Mouse (Mus musculus) intestine, embryonic 16.5 days (tissue): Measurements from ENCODE around the gene Rab7. TPM values are rescaled to one million over a fixed set of nuclear protein-coding genes. Genes with fewer than 3 reads are reported as not detected.
"Not testable (repeated sequence)": the region's sequence is repeated elsewhere in the genome, so short reads cannot be mapped to it uniquely, and the experiment has no call there.

Experiments
- ATAC-seq: fragments of 200-750 bp; cut with Nextera tagmentation; 2 replicates; pipeline ENCODE4 v1.8.0; 2017; ENCODE audit warnings: moderate TSS enrichment, moderate library complexity
- H3K27ac ChIP-seq: fragments of 300-500 bp; sonication (generic); 2 replicates; pipeline ENCODE4 v1.5.1; 2014; ENCODE audit warnings: mild to moderate bottlenecking, low read length
- H3K27me3 ChIP-seq: fragments of 300-500 bp; sonication (generic); replicated peaks from 2 replicates; pipeline ENCODE4 v1.6.1; 2014; ENCODE audit warnings: low read length, control low read depth, mixed read lengths; ENCODE audit not compliant: control insufficient read depth, insufficient read depth
- H3K36me3 ChIP-seq: fragments of 300-500 bp; sonication (generic); 2 replicates; pipeline ENCODE4 v1.6.1; 2014; ENCODE audit warnings: low read length, control low read depth; ENCODE audit not compliant: control insufficient read depth, insufficient read depth
- H3K4me1 ChIP-seq: fragments of 300-500 bp; sonication (generic); 2 replicates; pipeline ENCODE4 v1.6.1; 2014; ENCODE audit warnings: low read length, control low read depth, mixed read lengths; ENCODE audit not compliant: control insufficient read depth, insufficient read depth
- H3K4me2 ChIP-seq: fragments of 300-500 bp; sonication (generic); 2 replicates; pipeline ENCODE4 v1.6.1; 2014; ENCODE audit warnings: low read depth, low read length, control low read depth
- H3K4me3 ChIP-seq: fragments of 300-500 bp; sonication (generic); 2 replicates; pipeline ENCODE4 v1.5.1; 2014; ENCODE audit warnings: mild to moderate bottlenecking, low read length
- H3K9ac ChIP-seq: fragments of 300-500 bp; sonication (generic); 2 replicates; pipeline ENCODE4 v1.6.1; 2014; ENCODE audit warnings: low read depth, low read length
- H3K9me3 ChIP-seq: fragments of 300-500 bp; sonication (generic); 2 replicates; pipeline ENCODE4 v1.6.1; 2016; ENCODE audit warnings: low read length, control low read depth; ENCODE audit not compliant: control insufficient read depth
- WGBS: fragments of 180-500 bp; shearing (Covaris S2); extraction: QIAGEN DNeasy Blood & Tissue Kit; methylation state at CpG from one replicate; pipeline ENCODE4 v1.1.7; 2014; 5-methylcytosine and 5-hydroxymethylcytosine counted together
- microRNA-seq: library from miRNA; unstranded; fragments of <30 nt; microRNA quantifications from one replicate; pipeline ENCODE4, GENCODE M21; 2016
- polyA plus RNA-seq: library from polyadenylated mRNA; unstranded; fragments of >200 nt; fragmentation: Nextera tagmentation; extraction: Ambion mirVana; gene quantifications from 2 replicates; pipeline ENCODE4 v1.2.1, GENCODE M21; 2015

Gene Rab7
- polyA plus RNA-seq, 1 experiment from 2014 or later = 286 TPM

DNA sequence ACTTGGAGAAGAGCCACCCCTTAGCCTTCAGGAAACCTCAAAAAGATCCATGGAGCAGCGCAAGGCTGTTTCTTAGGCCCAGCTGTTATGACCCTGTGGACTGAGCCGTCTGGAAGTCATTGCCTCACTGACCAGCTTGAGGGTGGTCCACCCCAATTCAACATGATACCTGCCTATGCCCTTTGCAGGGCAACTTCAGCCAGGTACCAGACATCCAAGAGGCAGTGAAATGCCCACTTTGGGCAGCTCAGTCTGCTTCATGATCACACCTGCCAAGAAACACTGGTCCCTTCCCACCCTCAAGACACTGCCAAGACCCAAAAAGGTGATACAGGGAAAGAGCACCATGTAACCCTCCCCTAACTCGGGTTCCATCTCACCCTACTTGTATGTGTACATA is 65.3 kb downstream of the Rab7 start:
- ATAC-seq = no peak
- 80% methylated on average over 3 of the region's 3 CpGs for WGBS
- Histone ChIP-seq H3K27ac (no peak overlapping the region), H3K4me2 (peak overlapping the region; percentile 85; the same call in 1 of the 2 replicates), H3K9me3 (no peaks in the 10 kb centered on the region), H3K4me1 (peaks cover 7% of the 10 kb centered on the region), H3K4me3 (peak overlapping the region; percentile 71; the same call in 1 of the 2 replicates), H3K9ac (0 out of 2 replicates have a peak overlapping the region, but pooled peaks have one; percentile 82), H3K27me3 (no peaks in the 10 kb centered on the region; the same call in 1 of the 2 replicates), H3K36me3 (no peaks in the 10 kb centered on the region)

DNA sequence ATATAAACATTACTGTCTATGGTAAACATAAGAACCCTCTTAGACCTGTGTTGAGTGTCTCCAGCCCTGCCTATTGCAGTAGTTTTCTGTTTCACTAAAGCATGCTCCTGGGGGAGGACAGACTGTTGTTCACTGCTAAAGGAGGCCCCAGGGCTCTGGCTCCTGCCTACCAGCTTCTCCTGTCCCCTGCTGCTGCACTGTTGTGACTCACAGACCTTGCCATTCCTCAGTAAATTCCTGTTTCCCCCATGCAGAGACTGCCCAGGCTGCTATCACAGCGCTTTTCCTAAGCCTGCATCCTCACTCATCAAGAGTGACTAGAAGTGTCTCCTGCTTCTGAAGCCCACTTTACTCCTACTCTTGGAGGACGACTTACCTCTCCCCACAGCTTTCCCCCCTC is 75.0 kb downstream of the Rab7 start:
- Histone ChIP-seq H3K4me2 (no peak overlapping the region), H3K4me3 (no peak overlapping the region), H3K27ac (no peak overlapping the region), H3K9me3 (no peaks in the 10 kb centered on the region), H3K9ac (no peak overlapping the region), H3K4me1 (no peaks in the 10 kb centered on the region), H3K36me3 (no peaks in the 10 kb centered on the region), H3K27me3 (no peaks in the 10 kb centered on the region)
- WGBS = 35% methylated on average over 2 of the region's 2 CpGs
- ATAC-seq = no peak

DNA sequence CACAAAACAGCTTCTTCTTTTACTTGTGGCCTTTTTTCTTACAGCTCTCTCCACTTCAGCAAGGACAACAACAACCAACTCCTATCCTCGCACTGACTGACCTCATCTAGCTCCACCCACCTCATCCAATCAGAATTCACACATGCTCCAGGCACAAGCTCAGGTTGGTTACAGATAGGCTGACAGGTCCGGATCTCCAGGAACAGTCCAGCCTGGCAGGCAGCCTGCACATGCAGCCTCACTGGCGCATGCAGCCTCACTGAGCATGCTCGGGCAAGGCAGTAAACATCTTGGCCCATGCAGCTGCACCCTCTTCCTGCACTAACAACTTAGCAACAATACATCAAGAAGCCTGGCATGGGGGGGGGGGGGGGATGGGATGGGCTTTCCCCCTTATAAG is 82.6 kb downstream of the Rab7 start:
- H3K36me3 ChIP-seq, H3K9me3 ChIP-seq, H3K27me3 ChIP-seq, H3K9ac ChIP-seq, ATAC-seq, H3K4me2 ChIP-seq, H3K4me3 ChIP-seq, H3K27ac ChIP-seq, H3K4me1 ChIP-seq: not testable (repeated sequence)
- WGBS = 57% methylated on average over 4 of the region's 4 CpGs

Small RNA genes lying within 50 kb of the gene (microRNA-seq; reads per million reads assigned to microRNA genes)
- 1.4 reads per million for gene Gm47286

Other genes starting within 250 kb of the Rab7 start
- 11.3 and 12.2 TPM in 2 replicates for gene Rab43, start 233.1 kb downstream of the Rab7 start, polyA plus RNA-seq
- 3.7 and 4.1 TPM in 2 replicates for gene Gm45140, start 209.5 kb downstream of the Rab7 start, polyA plus RNA-seq
- 42.5 and 50.5 TPM in 2 replicates for gene Isy1, start 206.5 kb downstream of the Rab7 start, polyA plus RNA-seq
- gene Cnbp, start 194.2 kb downstream of the Rab7 start, polyA plus RNA-seq = 831 and 949 TPM in 2 replicates
- gene Copg1, start 157.5 kb downstream of the Rab7 start, polyA plus RNA-seq = 162 and 166 TPM in 2 replicates
- 31.6 and 35.6 TPM in 2 replicates for gene Hmces, start 131.3 kb downstream of the Rab7 start, polyA plus RNA-seq
- 2.4 and 4.1 TPM in 2 replicates for gene H1fx, start 63.6 kb downstream of the Rab7 start, polyA plus RNA-seq
- 453 and 462 TPM in 2 replicates for gene Rpn1, start 39.2 kb upstream of the Rab7 start, polyA plus RNA-seq
- 4.2 and 4.7 TPM in 2 replicates for gene Gata2, start 148.6 kb upstream of the Rab7 start, polyA plus RNA-seq
- gene Dnajb8, start 177.0 kb upstream of the Rab7 start, polyA plus RNA-seq = not detected in 2 replicates